Mouse (Mus musculus): ENCODE data around the gene Prokr1. TPM values are rescaled to one million over a fixed set of nuclear protein-coding genes. Genes with fewer than 3 reads are reported as not detected.
"Not testable (repeated sequence)": the region's sequence is repeated elsewhere in the genome, so short reads cannot be mapped to it uniquely, and the experiment has no call there.

Gene Prokr1
- total and polyA plus RNA-seq, 3 experiments, result 0.23 to 0.77 (median 0.37) TPM

DNA sequence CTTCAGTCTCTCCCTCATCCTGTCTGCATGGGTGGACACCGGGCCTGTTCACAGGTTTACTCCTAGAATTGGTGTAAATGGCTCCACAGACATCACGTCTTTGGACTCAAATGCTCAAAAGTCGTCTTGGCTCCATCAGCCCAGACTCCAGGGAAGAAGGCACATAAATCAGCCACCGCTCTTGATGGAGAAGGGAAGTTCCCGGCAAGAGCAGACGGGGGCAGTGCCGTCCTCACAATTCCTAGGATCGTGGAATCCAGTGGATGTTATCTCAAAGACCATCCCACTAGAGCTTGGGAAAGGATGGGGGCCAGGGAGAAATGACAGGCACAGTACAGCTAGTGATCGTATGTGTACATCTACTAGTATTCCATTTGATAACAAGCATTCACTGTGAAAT is 12.3 kb downstream of the Prokr1 start:
- 34% methylated on average over 9 of the region's 9 CpGs for WGBS
- Histone ChIP-seq H3K36me3 (ENCODE audit: control insufficient read depth, insufficient read depth, low read length) (no peaks in the 10 kb centered on the region), H3K9ac (ENCODE audit: low read depth, low read length) (no peak overlapping the region), H3K27ac (no peak overlapping the region), H3K4me1 (ENCODE audit: control insufficient read depth, insufficient read depth, low read length) (peaks cover 1% of the 10 kb centered on the region; the same call in 1 of the 2 replicates), H3K4me3 (no peak overlapping the region), H3K27me3 (ENCODE audit: control insufficient read depth, insufficient read depth, low read length) (no peaks in the 10 kb centered on the region), H3K79me2 (replicated peaks; ENCODE audit: control insufficient read depth, insufficient read depth, low read length) (no peaks in the 10 kb centered on the region)
- intact Hi-C loops (cut with DNase I), result no loop called here
- DNase-seq, result no peak
- TF ChIP-seq CTCF (IDR thresholded peaks at IDR 0.05), result peak; percentile 31; the same call in 1 of the 2 replicates
- TF ChIP-seq POLR2A (IDR thresholded peaks at IDR 0.05; ENCODE audit: insufficient read depth, low read depth, low read length), result no peak
- TF ChIP-seq EP300 (IDR thresholded peaks at IDR 0.05; ENCODE audit: insufficient read depth, low read depth, low read length), result no peak

DNA sequence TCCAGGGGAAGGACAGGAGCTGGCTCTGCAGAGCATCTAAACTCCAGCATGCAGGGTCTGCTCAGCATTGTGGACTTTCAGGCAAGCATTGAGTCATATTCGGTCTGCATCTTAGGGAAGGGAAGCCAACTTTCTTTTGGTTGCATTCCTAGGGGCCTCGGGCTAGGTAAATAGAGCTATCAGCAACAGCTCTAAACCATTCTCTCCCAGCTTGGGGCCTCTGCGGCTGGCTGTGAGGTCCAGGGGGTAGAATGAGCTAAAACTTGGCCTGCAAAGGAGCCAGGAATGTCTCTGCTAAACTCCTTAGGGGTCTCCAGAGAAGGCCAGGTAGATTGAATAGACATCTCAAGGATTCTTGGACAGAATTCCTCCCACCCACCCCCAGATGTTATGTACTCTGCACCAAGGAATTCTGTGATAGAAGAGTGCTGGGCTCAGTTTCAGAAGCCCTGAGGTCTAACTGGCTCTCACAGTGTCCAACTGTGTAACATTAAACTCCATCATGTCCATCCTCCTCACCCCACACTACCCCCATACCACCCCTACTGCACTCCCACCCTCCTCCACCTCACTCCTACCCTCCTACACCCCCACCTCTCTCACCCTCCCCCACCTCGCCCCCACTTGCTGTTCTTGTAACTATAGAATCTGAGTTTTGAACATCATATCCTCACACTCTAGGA is 13.8 kb downstream of the Prokr1 start:
- TF ChIP-seq CTCF (IDR thresholded peaks at IDR 0.05), result no peak
- TF ChIP-seq EP300 (IDR thresholded peaks at IDR 0.05; ENCODE audit: insufficient read depth, low read depth, low read length), result no peak
- no peak for TF ChIP-seq POLR2A (IDR thresholded peaks at IDR 0.05; ENCODE audit: insufficient read depth, low read depth, low read length)
- Histone ChIP-seq H3K9ac (ENCODE audit: low read depth, low read length) (no peak overlapping the region), H3K79me2 (replicated peaks; ENCODE audit: control insufficient read depth, insufficient read depth, low read length) (no peaks in the 10 kb centered on the region), H3K4me3 (no peak overlapping the region), H3K27me3 (ENCODE audit: control insufficient read depth, insufficient read depth, low read length) (no peaks in the 10 kb centered on the region), H3K36me3 (ENCODE audit: control insufficient read depth, insufficient read depth, low read length) (no peaks in the 10 kb centered on the region), H3K27ac (no peak overlapping the region), H3K4me1 (ENCODE audit: control insufficient read depth, insufficient read depth, low read length) (no peaks in the 10 kb centered on the region)
- WGBS, result 40% methylated on average over 4 of the region's 4 CpGs
- intact Hi-C loops (cut with DNase I), result no loop called here
- DNase-seq, result no peak

DNA sequence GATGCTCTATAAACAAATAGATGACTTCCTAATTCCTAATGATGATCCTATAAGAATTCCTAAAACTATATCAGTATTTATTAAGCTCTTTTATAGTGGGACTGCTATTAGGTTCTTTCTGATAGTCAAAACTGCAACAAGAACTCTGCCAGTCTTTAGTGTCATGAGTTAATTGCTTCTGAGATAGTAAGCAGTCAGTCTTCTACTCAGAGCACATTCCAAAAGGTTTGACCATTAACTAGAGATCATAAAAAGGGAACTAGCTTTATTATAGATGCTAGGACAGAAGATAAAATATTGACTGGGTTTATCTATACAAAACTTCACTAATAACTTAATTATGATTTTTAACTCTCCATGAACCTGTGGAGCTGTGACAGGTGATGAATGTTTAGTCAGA is 18.7 kb downstream of the Prokr1 start:
- intact Hi-C loops (cut with DNase I); H3K36me3 ChIP-seq (ENCODE audit: control insufficient read depth, insufficient read depth, low read length); H3K27me3 ChIP-seq (ENCODE audit: control insufficient read depth, insufficient read depth, low read length); DNase-seq; H3K9ac ChIP-seq (ENCODE audit: low read depth, low read length); H3K4me1 ChIP-seq (ENCODE audit: control insufficient read depth, insufficient read depth, low read length); H3K27ac ChIP-seq; H3K4me3 ChIP-seq; H3K79me2 ChIP-seq (replicated peaks; ENCODE audit: control insufficient read depth, insufficient read depth, low read length): not testable (repeated sequence)

DNA sequence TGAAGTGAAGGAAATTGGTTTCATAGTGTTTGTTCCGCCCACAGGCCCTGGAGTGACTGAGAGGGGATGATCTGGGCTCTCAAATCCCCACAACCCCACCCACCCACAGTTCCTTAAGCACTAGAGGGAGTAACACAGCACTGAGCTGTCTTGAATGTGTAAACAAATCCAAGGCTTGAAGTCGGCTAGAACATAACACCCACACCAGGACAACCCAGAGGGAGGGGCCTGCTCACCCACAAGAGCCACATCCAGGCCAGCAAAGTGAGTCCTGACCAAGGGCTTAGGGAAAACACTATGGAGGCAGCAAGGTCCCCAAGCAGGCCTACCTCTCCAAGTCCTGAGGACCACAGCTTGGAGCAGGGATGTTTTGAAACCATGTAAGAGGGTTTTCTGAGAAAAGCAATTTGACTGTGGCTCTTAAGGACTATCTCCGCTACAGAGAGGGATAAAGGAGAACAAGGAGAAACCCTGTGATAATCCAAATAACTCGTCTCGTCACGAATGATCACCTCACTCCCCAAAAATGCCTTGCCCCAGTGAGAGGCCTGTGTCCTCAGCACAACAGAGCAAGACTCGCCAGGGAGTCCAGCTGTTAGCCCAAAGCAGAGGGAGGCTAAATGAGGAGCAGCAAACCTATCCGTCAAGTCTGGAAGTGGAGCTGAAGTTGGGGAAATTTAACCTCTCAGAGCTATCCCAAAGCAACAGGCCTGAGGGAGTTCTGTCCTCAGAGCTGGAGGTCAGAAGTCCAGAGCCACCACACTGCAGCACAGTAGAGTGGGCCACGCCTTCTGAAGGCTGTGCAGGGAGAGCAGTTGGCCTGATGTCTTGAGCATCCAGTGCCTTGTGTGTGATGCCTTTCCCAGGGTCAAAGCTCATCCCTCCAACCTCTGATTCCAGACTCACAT is 22.6 kb downstream of the Prokr1 start:
- Histone ChIP-seq H3K9ac (ENCODE audit: low read depth, low read length) (no peak overlapping the region), H3K4me1 (ENCODE audit: control insufficient read depth, insufficient read depth, low read length) (no peaks in the 10 kb centered on the region; the same call in 1 of the 2 replicates), H3K36me3 (ENCODE audit: control insufficient read depth, insufficient read depth, low read length) (no peaks in the 10 kb centered on the region), H3K27me3 (ENCODE audit: control insufficient read depth, insufficient read depth, low read length) (no peaks in the 10 kb centered on the region), H3K79me2 (replicated peaks; ENCODE audit: control insufficient read depth, insufficient read depth, low read length) (no peaks in the 10 kb centered on the region), H3K27ac (no peak overlapping the region; the same call in 1 of the 2 replicates), H3K4me3 (no peak overlapping the region)
- 66% methylated on average over 9 of the region's 9 CpGs for WGBS
- intact Hi-C loops (cut with DNase I), result no loop called here
- DNase-seq, result peak in 1 of 2 experiments; percentile 47
- no peak for TF ChIP-seq CTCF (IDR thresholded peaks at IDR 0.05)
- TF ChIP-seq EP300 (IDR thresholded peaks at IDR 0.05; ENCODE audit: insufficient read depth, low read depth, low read length), result no peak
- TF ChIP-seq POLR2A (IDR thresholded peaks at IDR 0.05; ENCODE audit: insufficient read depth, low read depth, low read length), result no peak

DNA sequence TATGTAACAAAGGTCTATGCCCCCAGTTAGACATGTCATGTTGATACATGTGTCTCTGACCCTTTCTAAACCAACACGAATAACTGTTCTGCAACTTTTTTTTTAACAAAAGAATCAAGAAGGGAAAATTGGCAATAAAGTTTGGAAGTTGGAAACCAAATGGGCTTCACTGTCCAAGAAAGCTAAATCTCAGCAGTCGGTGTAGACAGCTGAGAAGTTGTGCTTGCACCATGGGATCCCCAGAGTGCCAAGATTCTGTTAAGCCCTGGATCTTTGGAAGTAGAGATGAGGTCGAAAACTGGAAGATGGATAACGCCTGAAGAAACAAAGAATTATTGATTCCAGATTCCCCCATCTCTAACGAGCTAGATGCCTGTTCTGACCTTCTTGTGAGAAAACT is 25.4 kb downstream of the Prokr1 start:
- intact Hi-C loops (cut with DNase I), result no loop called here
- Histone ChIP-seq H3K27me3 (ENCODE audit: control insufficient read depth, insufficient read depth, low read length) (no peaks in the 10 kb centered on the region), H3K4me3 (no peak overlapping the region), H3K4me1 (ENCODE audit: control insufficient read depth, insufficient read depth, low read length) (no peaks in the 10 kb centered on the region; the same call in 1 of the 2 replicates), H3K27ac (no peak overlapping the region), H3K36me3 (ENCODE audit: control insufficient read depth, insufficient read depth, low read length) (no peaks in the 10 kb centered on the region), H3K79me2 (replicated peaks; ENCODE audit: control insufficient read depth, insufficient read depth, low read length) (no peaks in the 10 kb centered on the region), H3K9ac (ENCODE audit: low read depth, low read length) (no peak overlapping the region)
- no peak for TF ChIP-seq CTCF (IDR thresholded peaks at IDR 0.05)
- TF ChIP-seq POLR2A (IDR thresholded peaks at IDR 0.05; ENCODE audit: insufficient read depth, low read depth, low read length), result no peak
- TF ChIP-seq EP300 (IDR thresholded peaks at IDR 0.05; ENCODE audit: insufficient read depth, low read depth, low read length), result no peak
- DNase-seq, result peak in 1 of 2 experiments; percentile 39
- WGBS, result 59% methylated on average over 5 of the region's 5 CpGs

DNA sequence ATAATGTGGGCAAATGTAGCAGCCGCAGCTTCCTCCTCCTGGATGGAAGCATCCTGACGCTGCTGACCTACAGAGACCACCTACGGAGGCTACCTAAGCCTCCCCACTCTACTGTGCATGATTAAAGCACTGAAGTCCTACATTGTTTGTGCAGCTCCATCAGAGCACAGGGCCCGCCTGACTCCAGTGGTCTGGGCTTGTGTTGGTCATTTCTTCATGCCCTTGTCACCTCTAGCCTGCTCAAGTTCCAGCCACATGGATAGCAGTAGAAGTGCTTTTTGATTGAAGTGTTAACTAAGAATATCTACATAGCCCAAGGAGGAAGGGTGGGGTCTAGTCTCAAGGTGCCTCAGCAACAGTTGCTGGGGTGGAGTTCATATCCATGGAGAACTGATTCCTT is 26.2 kb downstream of the Prokr1 start:
- no peak overlapping the region for H3K9ac ChIP-seq (ENCODE audit: low read depth, low read length)
- TF ChIP-seq CTCF (IDR thresholded peaks at IDR 0.05), result no peak
- TF ChIP-seq POLR2A (IDR thresholded peaks at IDR 0.05; ENCODE audit: insufficient read depth, low read depth, low read length), result no peak
- no peak for TF ChIP-seq EP300 (IDR thresholded peaks at IDR 0.05; ENCODE audit: insufficient read depth, low read depth, low read length)
- WGBS, result 94% methylated on average over 4 of the region's 4 CpGs
- H3K4me1 ChIP-seq (ENCODE audit: control insufficient read depth, insufficient read depth, low read length), result no peaks in the 10 kb centered on the region; the same call in 1 of the 2 replicates
- no peaks in the 10 kb centered on the region for H3K79me2 ChIP-seq (replicated peaks; ENCODE audit: control insufficient read depth, insufficient read depth, low read length)
- intact Hi-C loops (cut with DNase I), result no loop called here
- no peak for DNase-seq
- H3K36me3 ChIP-seq (ENCODE audit: control insufficient read depth, insufficient read depth, low read length), result no peaks in the 10 kb centered on the region
- no peak overlapping the region for H3K4me3 ChIP-seq
- H3K27me3 ChIP-seq (ENCODE audit: control insufficient read depth, insufficient read depth, low read length), result no peaks in the 10 kb centered on the region
- H3K27ac ChIP-seq, result no peak overlapping the region
